Mouse (Mus musculus): ENCODE results near the gene Nf2.

DNA sequence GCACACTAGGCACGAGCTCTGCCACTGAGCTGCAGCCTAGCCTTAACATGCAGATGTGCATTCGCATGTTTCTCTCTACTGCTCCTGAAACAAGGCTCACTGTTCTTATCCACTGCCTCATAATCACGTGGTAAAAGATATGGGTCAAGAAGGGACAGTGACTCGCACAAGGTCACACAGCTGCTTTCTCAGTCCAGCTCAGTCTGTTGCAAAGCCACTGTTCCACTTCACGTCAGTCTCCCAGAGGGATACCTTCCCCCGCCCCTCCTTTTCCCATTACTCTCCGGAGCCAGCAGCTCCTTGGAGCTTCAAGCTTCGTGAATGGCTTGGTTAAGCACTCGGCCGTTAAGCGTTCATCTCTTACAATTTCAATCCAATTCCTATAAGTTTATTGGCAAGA lies 128.9 kb downstream of the Nf2 start:
- TF ChIP-seq CTCF (IDR thresholded peaks at IDR 0.05; ENCODE audit: low read depth, low read length) = no peak
- TF ChIP-seq POLR2A (IDR thresholded peaks at IDR 0.05; ENCODE audit: insufficient read depth, low read length) = no peak
